Mouse (Mus musculus) kidney, postnatal 4 days (tissue): ENCODE results near the gene Kalrn.
"Not testable (repeated sequence)": the region's sequence is repeated elsewhere in the genome, so short reads cannot be mapped to it uniquely, and the experiment has no call there.

ENCODE experiments used
- DNase-seq, 2 experiments: peaks; one replicate each; pipeline ENCODE4 v3.0.0; 2021; ENCODE audit warnings: mixed read lengths in 2 of 2

Kalrn gene

DNA sequence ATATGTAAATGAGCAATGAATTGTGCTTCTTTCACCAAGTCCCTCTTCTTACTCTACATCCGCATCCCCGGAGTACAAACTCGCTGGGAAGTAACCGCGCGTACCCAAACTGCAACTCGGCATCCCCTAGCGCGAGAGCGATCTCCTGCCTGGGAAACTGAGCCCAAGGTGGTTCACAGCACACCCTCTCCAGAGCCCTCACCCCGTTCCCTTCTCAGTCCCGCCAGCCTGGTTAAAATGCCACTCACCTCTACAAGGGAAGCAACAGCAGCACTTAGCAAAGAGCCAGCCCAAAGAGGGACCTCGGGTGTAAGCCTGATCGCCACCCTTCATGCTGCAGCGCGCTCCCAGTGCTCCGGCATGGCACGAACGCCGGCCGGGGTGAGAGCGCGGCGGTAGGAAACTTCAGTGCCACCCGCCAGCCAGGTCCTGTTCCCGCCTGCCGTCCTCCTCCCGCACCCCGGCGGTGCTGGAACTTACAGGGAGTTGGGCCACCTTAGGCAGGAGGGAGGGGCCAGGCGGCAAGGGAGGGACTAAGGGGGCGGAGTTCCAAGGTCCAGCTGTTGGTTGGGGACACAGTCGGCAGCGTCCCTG lies 477.7 kb downstream of the Kalrn start:
- peak; percentile 84 to 89 for DNase-seq

DNA sequence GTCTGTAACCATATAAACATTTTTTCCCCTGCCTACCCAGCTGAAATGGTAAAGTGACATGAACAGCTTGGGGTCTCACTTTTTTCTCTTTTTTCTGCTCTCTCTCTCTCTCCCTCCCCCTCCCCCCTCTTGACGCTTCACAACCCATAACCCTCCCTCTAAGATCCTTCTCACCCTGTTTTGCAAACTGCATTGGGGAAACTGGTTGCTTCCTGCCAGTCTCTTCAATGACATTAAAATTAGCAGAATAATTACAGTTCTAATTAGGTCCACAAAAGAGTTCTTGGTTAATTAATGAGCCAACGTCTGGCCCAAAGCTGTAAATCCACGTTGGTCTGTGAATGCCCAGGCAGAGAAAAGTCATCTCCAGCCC lies 478.3 kb downstream of the Kalrn start:
- DNase-seq: no peak

DNA sequence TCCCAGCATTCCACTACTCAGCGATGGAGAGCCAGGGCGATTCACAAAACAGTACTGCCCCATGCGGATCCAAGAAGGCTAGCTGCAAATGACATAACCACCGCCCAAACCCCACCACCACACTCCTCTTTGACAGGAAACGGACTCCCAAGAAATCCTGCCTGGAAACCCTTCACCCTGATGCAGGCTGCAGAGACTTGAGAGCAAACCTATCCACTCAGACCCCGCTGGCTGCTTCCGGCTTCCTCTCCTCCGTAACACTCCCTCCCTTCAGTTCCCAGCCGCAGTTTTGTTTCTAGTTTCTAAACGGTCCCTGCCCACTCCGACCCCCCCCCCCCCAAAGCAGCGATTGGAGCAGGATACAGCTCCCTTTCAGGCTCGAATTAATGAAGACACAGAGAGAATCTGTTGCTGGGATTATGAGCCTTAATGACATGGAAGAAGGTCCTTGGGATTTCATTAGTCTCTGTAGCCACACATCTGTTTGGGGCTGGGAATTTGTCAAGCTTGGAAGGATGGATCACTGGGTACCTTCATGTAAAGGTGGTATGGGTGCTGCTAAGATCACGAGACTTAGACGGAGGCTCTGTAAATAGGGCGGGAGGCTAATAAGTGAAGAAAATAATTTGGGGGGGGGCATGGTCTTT lies 478.8 kb downstream of the Kalrn start:
- DNase-seq: peak; percentile 56 to 75

DNA sequence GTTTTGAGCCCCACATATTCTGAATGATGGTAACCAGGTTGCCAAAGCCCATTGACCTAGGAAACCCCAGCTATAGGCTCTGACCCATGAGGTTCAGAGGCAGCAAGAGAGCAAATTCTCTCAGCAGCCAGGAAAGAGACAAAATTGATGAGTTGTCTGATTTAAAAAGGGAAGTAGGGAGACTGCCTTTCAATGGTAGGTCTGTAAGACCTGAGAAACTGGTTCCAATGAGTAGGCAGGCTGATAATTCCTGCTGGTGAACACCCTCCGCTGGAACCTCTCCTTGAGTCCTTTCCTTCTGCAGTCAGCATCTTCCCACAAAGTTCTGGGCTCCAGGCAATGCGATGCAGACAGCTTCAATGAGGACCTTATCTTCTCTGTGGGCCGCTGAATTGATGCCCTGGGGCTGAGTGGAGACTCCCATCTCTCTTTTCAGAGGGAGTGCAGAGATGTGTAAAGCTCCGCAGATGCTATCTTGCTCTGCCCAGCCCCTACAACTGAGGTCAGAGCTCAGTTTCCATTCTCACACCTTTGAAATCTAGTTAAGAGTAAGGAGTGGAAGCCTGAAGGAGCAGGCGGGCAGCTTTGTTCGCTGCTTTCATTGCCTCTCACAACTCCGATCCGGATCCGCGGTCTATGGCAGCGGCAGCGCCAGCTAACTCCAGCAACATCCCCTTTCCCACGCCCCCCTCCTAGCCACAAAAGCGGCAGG lies 479.4 kb downstream of the Kalrn start:
- no peak for DNase-seq

DNA sequence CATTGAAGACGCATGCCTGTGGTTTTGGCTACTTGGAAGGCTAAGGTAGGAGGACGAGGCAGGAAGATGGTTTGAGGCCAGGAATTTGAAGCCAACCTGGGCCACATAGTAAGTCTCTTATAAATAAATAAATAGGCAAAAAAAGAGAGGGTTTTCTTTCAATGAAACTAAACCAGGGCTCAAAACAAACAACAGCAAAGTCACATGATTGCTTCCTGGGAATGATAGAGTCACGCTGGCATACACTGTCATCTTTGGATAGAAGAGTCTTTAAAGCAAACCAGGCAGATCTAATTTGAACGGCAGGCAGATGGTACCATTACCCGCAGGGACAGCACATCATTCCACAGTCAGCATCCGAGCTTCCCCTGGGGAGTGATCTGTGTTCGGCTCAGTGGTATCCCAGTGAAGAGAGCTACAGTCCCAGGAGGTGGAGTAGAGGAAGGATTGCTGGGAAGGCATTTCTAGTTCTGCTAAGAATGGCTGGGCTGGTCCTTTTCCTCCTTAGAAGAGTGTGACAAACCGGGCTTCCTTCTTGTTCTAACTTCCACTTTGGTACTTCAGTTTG lies 483.7 kb downstream of the Kalrn start:
- no peak for DNase-seq

DNA sequence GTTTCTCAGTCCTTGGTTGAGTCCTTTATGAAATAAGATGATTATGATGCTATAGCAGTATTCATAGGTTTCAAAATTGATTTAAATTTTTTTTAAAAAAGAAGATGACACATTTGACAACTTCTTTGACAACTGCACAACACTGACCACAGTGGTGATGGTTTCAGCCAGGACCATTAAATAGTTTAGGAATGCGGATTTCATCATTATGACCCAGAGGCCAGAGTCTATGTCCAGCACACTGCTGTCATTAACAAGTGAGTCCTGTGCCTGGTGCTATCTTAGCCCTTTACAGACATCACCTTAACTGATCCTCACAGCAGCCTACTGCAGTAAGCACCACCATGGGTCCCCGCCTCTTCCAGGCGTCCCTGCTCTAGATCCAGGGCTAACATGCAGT lies 484.3 kb downstream of the Kalrn start:
- no peak for DNase-seq

DNA sequence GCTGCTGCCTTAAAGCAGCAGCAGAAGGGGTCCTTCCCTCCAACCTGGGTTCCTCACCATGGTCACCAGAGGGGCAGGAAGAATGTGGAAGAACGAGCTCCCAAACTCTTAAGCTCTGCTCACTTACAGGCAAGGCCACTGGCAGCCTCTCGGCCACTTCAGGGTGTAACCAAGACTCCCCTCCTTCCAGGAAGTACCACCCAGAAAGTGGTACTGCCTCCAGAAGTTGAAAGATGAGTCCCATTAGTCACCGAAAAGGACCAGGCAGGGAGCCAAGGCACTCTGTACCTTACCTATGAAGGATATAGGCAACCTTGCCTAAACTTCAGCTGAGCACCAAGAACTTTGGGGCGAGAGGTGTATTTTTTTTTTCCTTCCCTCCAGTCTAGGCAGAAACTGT lies 485.0 kb downstream of the Kalrn start:
- no peak for DNase-seq

DNA sequence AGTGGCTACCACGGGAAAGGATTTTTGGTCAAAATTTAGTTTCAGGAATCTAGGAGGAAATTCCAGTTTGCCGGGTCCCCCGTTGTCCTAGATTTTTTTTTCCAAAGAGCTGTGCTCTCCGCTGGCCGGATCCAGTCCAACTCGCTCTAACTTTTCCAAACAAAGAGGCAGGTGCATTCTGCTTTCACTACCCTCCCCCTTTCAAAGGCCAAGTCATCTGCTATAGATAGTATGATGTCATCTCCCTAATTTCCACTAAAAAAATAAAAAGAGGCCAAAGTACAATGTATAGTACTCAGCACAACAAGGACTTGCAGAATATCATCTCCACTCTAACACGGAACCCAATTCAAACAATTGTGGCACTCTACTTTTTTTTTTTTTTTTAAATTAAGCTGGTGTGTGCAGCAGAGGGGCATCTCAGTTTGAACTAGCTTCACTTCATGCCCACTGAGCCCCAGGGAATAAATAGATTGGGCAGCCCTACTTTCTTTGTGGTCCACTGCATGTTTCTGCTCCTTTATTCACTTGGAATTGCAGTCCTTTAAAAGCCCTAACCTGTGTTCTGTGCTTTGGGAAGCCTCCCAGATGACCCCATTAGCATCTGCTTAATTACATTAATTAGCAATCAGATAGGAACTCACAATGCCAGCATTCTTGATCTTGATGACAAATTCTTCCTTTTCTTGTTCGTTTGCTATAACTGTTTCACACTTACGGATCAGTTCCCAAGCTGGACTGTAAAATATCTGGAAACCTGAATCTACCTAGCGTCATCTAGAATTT lies 489.0 kb downstream of the Kalrn start:
- no peak for DNase-seq

DNA sequence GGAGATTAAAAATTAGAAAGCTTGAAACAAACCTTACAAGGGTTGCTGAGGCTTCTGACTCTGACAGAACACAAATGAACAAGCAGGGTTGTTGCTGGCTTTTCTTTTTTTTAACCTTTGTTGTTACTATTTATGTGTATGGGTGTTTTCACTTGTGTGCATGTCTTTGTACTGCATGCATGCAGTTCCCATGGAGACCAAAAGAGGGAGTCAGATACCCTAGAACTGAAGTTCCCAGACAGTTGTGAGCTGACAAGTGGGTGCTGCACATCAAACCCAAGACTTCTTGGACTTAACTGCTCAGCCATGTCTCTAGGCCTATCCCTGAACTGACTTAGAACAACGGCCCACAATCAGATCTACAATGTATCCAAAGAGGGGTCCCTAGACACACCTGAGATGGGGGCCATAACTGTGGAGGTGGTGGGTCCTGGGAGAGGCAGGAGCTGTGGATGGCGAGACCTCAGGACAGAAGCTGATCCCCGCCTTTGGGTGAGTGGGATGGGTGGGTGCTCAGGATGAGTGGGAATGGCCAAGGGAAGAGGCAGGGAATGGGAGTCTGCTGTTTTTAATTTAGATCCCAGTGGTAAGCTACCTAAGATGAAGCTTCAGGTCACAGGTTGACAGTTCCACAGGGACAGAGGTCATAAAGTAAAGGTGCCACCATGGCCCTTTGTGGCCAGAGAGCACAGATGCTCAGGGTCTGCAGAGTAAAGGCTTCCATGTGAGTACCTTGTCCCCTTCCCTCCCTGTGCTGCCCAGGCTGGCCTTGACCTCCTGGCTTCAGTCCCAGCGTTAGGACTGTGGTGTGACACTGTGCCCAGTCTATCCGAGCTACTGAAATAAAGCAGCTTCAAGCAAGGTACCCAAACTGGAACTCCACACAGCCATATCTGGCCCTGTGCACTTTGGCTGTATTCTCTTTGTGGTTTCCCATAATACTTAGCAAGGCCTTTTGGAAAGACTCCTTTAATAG lies 490.6 kb downstream of the Kalrn start:
- DNase-seq: peak in 1 of 2 experiments; percentile 8

DNA sequence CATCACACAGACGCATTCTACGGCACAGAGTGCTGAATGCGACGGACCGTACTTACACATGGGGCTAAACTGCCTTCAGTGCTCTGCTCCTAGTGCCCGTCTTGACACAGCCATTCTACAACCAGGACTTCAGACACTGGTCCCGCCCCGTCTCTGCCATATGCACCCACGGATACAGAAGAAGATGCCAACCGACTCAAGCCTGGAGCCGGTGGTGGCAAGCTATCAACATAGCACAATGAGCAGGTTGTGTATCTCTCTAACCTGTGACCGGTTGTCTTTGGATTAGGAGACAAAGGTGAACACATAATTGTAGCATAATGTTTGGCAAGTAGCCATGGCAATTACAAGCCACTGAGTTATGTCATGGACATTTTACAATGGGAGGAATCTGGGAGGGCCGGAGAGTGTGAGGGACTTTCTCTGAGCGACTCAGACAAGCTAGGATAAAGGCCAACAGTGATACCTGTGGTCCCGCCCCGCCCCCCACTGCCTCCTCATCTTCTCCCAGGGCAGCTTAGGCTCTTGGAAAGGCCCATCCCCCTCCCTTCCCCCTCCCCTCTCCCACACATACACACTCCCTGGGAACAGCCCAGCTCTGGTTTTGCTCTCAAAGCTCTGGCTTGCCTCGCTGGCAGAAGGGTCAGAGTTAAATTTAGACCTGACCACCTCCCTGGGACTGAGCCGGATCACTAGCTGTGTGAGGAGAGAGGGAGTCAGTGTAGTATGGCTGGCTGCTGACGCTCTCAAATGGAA lies 491.5 kb downstream of the Kalrn start:
- peak; percentile 30 to 44 for DNase-seq

DNA sequence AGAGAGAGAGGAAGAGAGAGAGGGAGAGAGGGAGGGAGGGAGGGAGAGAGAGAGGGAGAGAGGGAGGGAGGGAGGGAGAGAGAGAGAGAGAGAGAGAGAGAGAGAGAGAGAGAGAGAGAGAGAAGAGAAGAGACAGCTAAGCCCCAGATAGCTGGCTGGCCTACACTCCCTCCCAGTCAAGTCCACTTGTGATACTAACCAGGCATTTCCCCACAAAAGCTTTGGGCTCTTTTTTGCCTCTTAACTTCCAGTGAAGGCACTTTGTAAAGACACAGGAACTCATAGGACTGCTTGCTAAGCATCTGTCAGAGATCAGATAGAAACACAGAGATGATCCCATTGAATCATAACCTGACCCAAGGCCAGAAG lies 492.0 kb downstream of the Kalrn start:
- not testable (repeated sequence) for DNase-seq

DNA sequence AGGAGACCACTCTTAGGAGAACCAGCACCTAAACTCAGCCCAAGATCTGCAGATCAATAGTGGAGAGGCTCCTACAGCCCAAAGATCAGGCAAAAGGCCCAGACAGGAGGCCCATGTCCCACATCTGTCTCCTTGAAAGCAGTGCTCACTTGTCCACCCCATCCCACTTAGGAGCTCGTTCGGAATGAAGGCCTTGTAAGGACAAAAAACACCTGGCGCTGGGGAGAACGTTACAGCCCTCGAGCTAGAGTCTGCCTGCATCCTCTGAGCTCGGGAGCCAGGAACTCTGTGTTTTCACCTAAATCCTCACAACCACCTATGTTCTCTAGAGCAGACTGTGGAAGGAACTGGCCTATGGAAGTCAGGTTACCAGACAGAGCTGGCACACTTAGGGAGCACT lies 492.5 kb downstream of the Kalrn start:
- DNase-seq: peak in 1 of 2 experiments; percentile 18

DNA sequence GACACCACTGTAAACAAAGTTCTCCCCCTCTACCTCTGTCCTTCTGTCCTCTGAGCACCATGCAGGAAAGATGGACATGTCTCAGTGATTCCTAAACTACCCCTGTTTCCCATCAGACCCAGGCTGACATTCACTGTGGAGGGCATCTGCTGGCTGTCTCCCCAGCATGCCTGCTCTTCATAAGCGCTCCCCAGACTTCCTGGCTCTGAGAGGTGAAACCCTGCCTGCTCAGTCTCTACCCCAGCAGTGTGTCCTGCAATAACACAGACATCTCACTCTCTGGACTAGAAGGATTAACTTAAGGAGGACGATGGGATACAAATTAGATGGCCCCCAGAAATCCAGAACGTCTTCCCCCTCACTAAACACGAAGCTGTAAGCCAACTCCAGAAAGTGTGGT lies 493.8 kb downstream of the Kalrn start:
- no peak for DNase-seq

DNA sequence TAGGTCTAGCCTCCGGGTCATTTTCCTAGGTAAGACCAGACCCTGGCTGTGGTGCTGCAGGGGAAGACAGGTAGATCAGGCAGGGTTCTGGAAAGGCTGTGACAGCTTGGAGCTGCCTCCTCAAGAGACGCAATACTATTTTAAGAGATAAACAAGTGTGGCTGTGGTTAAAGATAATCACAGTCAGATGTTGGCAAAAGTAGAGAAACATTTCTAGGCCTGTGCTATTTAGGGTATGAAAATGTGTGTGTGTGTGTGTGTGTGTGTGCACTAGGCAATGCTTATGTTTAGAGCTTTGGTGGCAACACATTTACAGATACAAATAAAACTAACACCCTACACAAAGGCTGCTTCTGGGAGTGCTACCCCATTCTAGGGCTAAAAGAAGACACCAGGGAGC lies 494.6 kb downstream of the Kalrn start:
- no peak for DNase-seq

DNA sequence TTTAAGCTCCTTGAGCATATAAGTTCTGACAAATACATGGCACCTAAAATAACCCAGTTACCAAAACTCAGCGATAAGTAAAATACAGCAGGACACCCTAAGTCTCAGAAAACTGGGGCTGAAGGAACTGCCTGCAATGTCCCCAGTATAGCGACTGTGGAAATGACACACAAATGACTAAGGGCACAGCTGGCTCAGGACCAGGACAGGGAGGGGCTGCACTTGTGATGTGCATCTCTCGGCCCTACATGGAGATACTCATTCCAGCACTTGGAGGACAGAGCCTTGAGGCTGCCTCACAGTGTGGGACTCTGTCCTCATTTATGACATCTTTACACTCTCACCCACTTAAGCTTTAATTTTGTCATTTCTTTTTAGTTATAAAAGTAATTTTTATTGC lies 497.2 kb downstream of the Kalrn start:
- DNase-seq: no peak

DNA sequence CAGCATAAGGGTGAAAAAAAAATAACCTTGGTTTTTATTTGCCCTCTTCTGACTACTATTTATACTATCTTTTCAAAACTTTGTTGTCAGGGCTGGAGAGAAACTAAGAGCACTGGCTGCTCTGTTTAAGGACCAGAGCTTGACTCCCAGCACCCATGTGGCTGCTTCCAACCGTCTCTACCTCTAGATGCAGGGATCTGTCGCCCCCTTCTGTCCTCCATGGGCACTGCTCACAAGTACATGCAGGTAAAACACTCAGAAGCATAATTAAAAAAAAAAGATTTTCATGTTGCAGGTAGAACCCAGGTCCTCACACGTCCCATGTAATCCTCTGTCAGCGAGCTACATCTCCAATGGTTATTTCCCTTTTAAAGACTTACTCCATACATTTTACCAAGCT lies 499.4 kb downstream of the Kalrn start:
- no peak for DNase-seq

DNA sequence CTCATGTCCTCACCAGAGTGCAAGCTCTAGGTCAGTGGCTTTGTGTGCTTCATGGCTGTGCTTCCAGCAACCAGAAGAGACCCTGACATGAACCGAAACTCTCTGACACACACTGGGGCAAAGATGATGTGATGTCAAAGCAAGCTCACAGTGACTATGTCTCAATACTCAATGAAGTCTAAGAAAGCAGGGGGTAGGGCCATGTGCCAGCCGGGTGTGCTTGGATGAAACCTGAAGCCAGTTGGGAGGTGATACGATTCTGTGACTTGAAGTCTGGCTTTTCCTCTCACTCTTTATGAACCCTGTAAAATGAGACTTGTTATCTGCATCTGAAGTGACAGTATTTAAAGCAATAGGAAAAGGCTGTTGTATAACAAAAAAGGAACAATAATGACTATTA lies 501.2 kb downstream of the Kalrn start:
- no peak for DNase-seq

DNA sequence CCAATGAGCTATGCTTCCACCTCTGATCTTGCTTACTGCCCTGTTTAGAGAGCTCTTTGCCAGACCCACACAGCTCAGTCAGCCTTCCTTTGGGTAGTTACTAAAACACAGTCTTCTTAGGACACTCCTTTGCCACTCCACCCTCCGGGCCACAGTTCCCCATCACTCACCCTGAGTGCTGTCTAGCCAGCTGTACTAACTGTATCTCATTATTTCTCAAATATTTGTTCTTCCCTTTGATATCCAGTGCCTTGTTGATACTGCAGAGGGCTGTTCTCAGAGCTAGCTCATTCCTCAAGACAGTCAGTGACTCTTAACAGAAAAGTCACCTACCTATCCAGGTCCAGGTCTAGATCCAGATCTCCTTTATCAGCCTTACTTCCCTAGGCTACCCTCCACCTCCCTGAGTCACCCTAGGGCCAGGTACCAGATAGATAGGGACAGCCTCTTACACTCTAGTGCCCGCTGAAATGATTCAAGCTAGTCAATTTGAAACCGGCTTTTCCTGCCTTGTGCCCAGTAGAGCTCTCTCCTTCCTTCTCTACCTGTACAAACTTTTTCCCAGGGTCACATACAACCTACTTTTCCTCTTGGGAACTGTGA lies 502.0 kb downstream of the Kalrn start:
- DNase-seq: no peak

DNA sequence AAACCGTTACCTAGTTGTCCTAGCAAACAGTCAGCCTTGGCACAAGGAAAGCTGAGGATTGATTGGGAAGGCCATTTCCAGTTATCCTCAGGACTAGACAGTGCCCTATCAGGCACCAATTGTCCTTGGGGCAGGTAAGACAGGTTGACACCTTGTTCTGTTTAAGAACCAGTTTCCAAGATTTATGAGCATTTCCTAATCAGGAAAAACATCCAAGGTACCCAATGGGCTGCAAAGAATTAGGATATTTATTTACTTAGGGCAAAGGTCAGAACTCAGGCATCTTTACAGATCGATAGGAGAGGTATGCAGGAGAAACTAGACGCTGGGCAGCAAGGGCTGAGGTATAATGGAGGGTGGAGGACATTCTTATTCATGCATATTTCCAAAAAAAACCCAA lies 503.9 kb downstream of the Kalrn start:
- no peak for DNase-seq

DNA sequence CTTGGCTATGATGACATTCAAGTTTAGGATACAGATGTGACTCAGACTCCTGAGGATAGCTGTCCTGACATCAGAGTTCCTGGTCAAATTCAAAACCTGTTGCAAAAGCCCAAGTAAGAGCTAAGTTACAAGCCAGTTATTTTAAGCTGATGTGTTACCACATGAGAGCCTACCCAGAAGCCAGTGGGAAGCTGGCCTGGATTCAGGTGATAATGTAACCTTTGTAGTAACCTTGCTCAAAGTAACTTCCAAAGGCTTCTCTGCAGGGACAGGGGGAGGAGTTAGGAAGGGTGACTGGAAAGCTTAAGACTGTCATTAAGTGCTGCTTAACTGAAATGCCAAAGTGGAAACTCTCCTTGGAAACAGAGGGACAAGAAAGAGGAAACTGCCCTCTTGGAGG lies 506.4 kb downstream of the Kalrn start:
- DNase-seq: no peak

DNA sequence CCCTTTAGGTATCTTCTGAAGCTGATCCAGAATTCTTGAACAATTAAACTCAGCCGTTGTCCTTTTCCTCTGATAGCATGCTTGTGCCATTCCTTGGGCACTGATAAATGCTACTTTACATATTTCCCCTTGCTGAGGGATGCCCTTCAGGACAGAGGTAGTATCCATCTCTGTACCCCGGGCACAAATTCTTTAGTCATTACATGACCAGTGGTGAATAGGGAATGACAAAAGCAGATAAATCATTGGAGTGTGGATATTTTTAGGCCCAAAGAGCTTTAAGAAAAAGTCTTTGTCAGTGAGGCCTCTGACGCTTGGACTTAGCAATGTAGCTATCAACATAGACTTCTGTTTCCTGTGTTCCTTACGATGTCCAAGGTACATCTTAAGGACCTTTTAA lies 507.0 kb downstream of the Kalrn start:
- no peak for DNase-seq
